Mouse (Mus musculus): ENCODE measurements at regions not wholly inside any gene's neighbourhood (a gene's known extent, or its start where the extent isn't known, plus 50 kb on each side); places are given as distances from the start of the nearest gene placed in this dataset.

DNA sequence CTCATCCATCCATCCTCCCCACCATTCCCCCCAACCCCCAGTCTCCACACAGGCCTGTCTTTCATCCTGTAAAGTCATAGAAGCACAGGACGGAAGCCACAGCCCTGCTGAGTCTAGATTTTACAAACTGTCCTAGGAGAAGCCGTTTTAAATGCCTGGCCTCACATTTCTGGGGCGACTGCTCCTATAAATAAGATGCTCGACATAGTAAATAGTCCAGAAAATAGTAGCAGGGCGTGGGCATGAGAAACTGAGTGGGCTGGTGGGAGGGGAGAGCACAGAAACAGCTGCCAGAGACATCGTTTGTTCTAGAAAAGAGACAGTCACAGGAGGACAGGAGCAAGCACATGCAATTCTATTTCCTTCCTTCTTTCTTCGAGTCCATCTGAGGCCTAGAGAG lies 175.0 kb upstream of the Zc3h12a start:
- no peak overlapping the region for H3K4me3 ChIP-seq (ENCODE audit: insufficient read depth in 1 of 2, low read depth in 1 of 2, low read length in 2 of 2, poor library complexity in 1 of 2, severe bottlenecking in 1 of 2)
- no peak for DNase-seq (ENCODE audit: low read depth, low spot score)
- in situ Hi-C loops (cut with MboI; ENCODE audit: low sequenced_read_pairs in 2 of 2, unreplicated experiment in 2 of 2), result no loop called here
- H3K9me3 ChIP-seq (ENCODE audit: control insufficient read depth, insufficient read depth, low read depth, low read length), result no peaks in the 10 kb centered on the region
- H3K36me3 ChIP-seq (ENCODE audit: control insufficient read depth, insufficient read depth, low read length, poor library complexity, severe bottlenecking), result no peaks in the 10 kb centered on the region
- TF ChIP-seq CHD2 (IDR thresholded peaks at IDR 0.05; ENCODE audit: low read depth, low read length), result no peak
- TF ChIP-seq ZC3H11A (IDR thresholded peaks at IDR 0.05; ENCODE audit: borderline replicate concordance, low read depth, low read length), result no peak
- no peak for TF ChIP-seq ZNF384 (IDR thresholded peaks at IDR 0.05; ENCODE audit: low read depth, low read length)
- no peak for TF ChIP-seq HCFC1 (IDR thresholded peaks at IDR 0.05; ENCODE audit: borderline replicate concordance, insufficient read depth, low read length)
- no peak for TF ChIP-seq MAFK (IDR thresholded peaks at IDR 0.05; ENCODE audit: insufficient read depth, low read depth, low read length)
- H3K27ac ChIP-seq (ENCODE audit: insufficient read depth, low read depth, low read length, poor library complexity, severe bottlenecking), result no peak overlapping the region
- H3K9ac ChIP-seq (ENCODE audit: insufficient read depth, low read depth, low read length, poor library complexity, severe bottlenecking), result no peak overlapping the region
- H3K4me1 ChIP-seq (ENCODE audit: control insufficient read depth in 2 of 2, insufficient read depth in 2 of 2, low read length in 2 of 2, poor library complexity in 1 of 2), result no peaks in the 10 kb centered on the region; a peak in 1 of 4 replicates

DNA sequence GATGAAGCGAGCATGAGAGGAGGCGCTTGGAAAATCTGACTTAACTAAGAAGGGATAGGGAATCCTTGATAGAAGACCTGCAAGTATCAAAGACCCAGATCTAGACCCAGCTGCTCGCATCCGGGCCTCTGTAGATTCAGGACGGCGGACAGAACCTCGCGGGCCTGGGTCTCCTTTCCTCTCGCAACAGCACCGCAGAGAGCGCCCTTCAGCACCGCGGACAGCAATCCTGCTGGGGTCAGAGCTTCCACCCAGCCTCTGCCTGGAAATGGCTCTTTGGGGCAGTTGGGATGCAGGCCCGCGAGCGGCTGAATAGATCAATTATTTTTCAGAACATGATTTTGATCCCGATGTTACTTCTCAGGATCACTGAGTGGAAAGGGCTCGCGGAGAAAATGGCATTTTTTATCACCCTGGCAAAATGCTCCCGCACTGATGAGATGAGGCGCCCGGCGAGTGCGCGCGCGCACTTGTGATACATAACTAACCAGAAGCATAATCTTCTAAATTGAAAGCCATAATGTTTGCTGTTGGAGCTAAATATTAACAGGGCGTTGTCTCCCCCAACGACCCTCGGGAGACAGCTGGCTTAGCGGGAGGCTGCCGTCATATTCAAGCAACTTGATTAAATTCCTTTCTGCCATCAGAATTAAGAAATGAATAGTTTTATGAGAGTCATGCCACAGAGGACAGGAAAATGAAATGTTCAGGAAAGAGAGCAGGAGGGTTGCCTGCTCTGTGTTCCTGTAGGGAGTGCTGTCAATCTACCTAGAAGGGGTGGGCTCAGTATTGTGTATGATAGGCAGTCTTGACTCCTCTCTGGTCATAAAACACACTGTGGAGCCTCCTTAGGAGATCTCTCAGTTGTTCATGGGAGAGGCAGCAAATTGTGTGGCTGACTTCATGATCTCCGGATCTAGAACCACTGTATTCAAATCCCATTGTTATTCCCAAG lies 173.1 kb upstream of the Zc3h12a start:
- TF ChIP-seq ZNF384 (IDR thresholded peaks at IDR 0.05; ENCODE audit: low read depth, low read length) (no peak), MAFK (IDR thresholded peaks at IDR 0.05; ENCODE audit: insufficient read depth, low read depth, low read length) (no peak), HCFC1 (IDR thresholded peaks at IDR 0.05; ENCODE audit: borderline replicate concordance, insufficient read depth, low read length) (no peak), CHD2 (IDR thresholded peaks at IDR 0.05; ENCODE audit: low read depth, low read length) (no peak), ZC3H11A (IDR thresholded peaks at IDR 0.05; ENCODE audit: borderline replicate concordance, low read depth, low read length) (no peak)
- H3K4me3 ChIP-seq (ENCODE audit: insufficient read depth in 1 of 2, low read depth in 1 of 2, low read length in 2 of 2, poor library complexity in 1 of 2, severe bottlenecking in 1 of 2), result no peak overlapping the region
- H3K27ac ChIP-seq (ENCODE audit: insufficient read depth, low read depth, low read length, poor library complexity, severe bottlenecking), result no peak overlapping the region
- peak; percentile 84 for DNase-seq (ENCODE audit: low read depth, low spot score)
- H3K9ac ChIP-seq (ENCODE audit: insufficient read depth, low read depth, low read length, poor library complexity, severe bottlenecking), result no peak overlapping the region
- no peaks in the 10 kb centered on the region for H3K36me3 ChIP-seq (ENCODE audit: control insufficient read depth, insufficient read depth, low read length, poor library complexity, severe bottlenecking)
- no peaks in the 10 kb centered on the region for H3K9me3 ChIP-seq (ENCODE audit: control insufficient read depth, insufficient read depth, low read depth, low read length)
- in situ Hi-C loops (cut with MboI; ENCODE audit: low sequenced_read_pairs in 2 of 2, unreplicated experiment in 2 of 2), result no loop called here
- H3K4me1 ChIP-seq (ENCODE audit: control insufficient read depth in 2 of 2, insufficient read depth in 2 of 2, low read length in 2 of 2, poor library complexity in 1 of 2), result no peaks in the 10 kb centered on the region

DNA sequence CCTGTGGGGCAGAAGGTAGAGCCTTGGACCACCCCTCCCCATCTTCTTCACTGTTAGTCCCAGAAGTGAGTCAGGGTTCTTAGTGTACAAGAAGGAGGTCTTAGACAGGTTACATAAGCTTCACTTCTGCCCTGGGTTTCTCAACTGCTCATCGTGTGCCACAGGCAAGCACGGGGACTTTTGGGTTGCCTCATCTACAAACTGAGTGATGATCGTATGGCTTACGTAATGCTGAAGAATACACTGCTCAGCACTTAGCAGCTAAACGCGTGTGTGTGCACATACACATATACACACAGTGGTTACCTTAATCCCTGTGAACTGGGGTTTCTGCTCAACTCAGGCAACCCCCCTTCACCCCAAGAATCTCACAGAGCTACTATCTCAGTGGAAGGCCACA lies 163.1 kb upstream of the Zc3h12a start:
- H3K27ac ChIP-seq (ENCODE audit: insufficient read depth, low read depth, low read length, poor library complexity, severe bottlenecking), result no peak overlapping the region
- in situ Hi-C loops (cut with MboI; ENCODE audit: low sequenced_read_pairs in 2 of 2, unreplicated experiment in 2 of 2), result no loop called here
- DNase-seq (ENCODE audit: low read depth, low spot score), result no peak
- TF ChIP-seq ZNF384 (IDR thresholded peaks at IDR 0.05; ENCODE audit: low read depth, low read length) (no peak), ZC3H11A (IDR thresholded peaks at IDR 0.05; ENCODE audit: borderline replicate concordance, low read depth, low read length) (no peak), HCFC1 (IDR thresholded peaks at IDR 0.05; ENCODE audit: borderline replicate concordance, insufficient read depth, low read length) (no peak), CHD2 (IDR thresholded peaks at IDR 0.05; ENCODE audit: low read depth, low read length) (no peak), MAFK (IDR thresholded peaks at IDR 0.05; ENCODE audit: insufficient read depth, low read depth, low read length) (no peak)
- no peak overlapping the region for H3K4me3 ChIP-seq (ENCODE audit: insufficient read depth in 1 of 2, low read depth in 1 of 2, low read length in 2 of 2, poor library complexity in 1 of 2, severe bottlenecking in 1 of 2)
- H3K9me3 ChIP-seq (ENCODE audit: control insufficient read depth, insufficient read depth, low read depth, low read length), result no peaks in the 10 kb centered on the region
- no peak overlapping the region for H3K9ac ChIP-seq (ENCODE audit: insufficient read depth, low read depth, low read length, poor library complexity, severe bottlenecking)
- H3K36me3 ChIP-seq (ENCODE audit: control insufficient read depth, insufficient read depth, low read length, poor library complexity, severe bottlenecking), result no peaks in the 10 kb centered on the region
- H3K4me1 ChIP-seq (ENCODE audit: control insufficient read depth in 2 of 2, insufficient read depth in 2 of 2, low read length in 2 of 2, poor library complexity in 1 of 2), result peaks cover 0 to 5% of the 10 kb centered on the region in 2 experiments; a peak in 1 of 4 replicates

DNA sequence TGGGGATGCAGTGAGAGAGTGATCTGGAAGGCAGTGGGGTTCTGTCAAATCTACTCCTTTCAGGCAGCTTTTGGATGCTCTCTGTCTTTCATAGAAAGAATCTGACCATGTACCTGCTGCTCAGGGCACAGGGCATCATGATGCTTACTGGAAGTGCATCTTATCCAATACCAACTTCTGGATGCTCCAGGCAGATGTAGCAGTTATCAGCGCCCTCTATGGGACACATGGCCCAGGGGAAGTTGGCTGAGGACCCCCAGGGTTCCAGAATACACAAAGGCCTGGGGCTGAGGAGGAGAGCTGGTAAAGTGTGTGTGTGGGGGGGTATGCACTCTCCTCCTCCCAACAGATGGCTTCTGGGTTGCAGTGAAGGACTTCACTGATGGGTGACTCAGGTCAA lies 162.1 kb upstream of the Zc3h12a start:
- DNase-seq (ENCODE audit: low read depth, low spot score), result no peak
- Histone ChIP-seq H3K9ac (ENCODE audit: insufficient read depth, low read depth, low read length, poor library complexity, severe bottlenecking) (no peak overlapping the region), H3K27ac (ENCODE audit: insufficient read depth, low read depth, low read length, poor library complexity, severe bottlenecking) (no peak overlapping the region), H3K9me3 (ENCODE audit: control insufficient read depth, insufficient read depth, low read depth, low read length) (no peaks in the 10 kb centered on the region), H3K36me3 (ENCODE audit: control insufficient read depth, insufficient read depth, low read length, poor library complexity, severe bottlenecking) (no peaks in the 10 kb centered on the region), H3K4me3 (ENCODE audit: insufficient read depth in 1 of 2, low read depth in 1 of 2, low read length in 2 of 2, poor library complexity in 1 of 2, severe bottlenecking in 1 of 2) (no peak overlapping the region), H3K4me1 (ENCODE audit: control insufficient read depth in 2 of 2, insufficient read depth in 2 of 2, low read length in 2 of 2, poor library complexity in 1 of 2) (peaks cover 0 to 5% of the 10 kb centered on the region in 2 experiments; a peak in 1 of 4 replicates)
- no peak for TF ChIP-seq MAFK (IDR thresholded peaks at IDR 0.05; ENCODE audit: insufficient read depth, low read depth, low read length)
- in situ Hi-C loops (cut with MboI; ENCODE audit: low sequenced_read_pairs in 2 of 2, unreplicated experiment in 2 of 2), result no loop called here

Data from ES-E14 (cell line).